Mouse (Mus musculus) MEL (cell line): ENCODE data around the gene Zfp106. TPM values are rescaled to one million over a fixed set of nuclear protein-coding genes. Genes with fewer than 3 reads are reported as not detected.

Source experiments
- DNase-seq: peaks from one replicate; pipeline ENCODE4 v3.0.0; 2011; ENCODE audit warnings: low read depth, low spot score
- H3K27ac ChIP-seq: 2 replicates; pipeline ENCODE4 v1.5.1; 2012; ENCODE audit warnings: low read depth, mild to moderate bottlenecking, control low read depth, low read length, moderate library complexity; ENCODE audit not compliant: control insufficient read depth
- H3K27me3 ChIP-seq, 2 experiments: fragments of 150-350 bp in 1 of 2; sonication (generic) in 1 of 2; 2 replicates each; pipeline ENCODE4 v1.6.1; 2012; ENCODE audit warnings: low read length in 2 of 2, mild to moderate bottlenecking in 2 of 2, improper control_type of control experiment in 1 of 2, moderate library complexity in 1 of 2; ENCODE audit not compliant: insufficient read depth in 2 of 2, control insufficient read depth in 1 of 2
- H3K36me3 ChIP-seq, 2 experiments: 2 replicates each; pipeline ENCODE4 v1.6.1; 2012 to 2014; ENCODE audit warnings: low read length in 2 of 2, improper control_type of control experiment in 1 of 2, inconsistent platforms in 1 of 2, mild to moderate bottlenecking in 1 of 2; ENCODE audit not compliant: insufficient read depth in 2 of 2, control insufficient read depth in 1 of 2
- H3K4me1 ChIP-seq, 2 experiments: fragments of 150-350 bp in 1 of 2; sonication (generic) in 1 of 2; 2 replicates each; pipeline ENCODE4 v1.6.1; 2012; ENCODE audit warnings: low read length in 2 of 2, improper control_type of control experiment in 1 of 2, mild to moderate bottlenecking in 1 of 2; ENCODE audit not compliant: insufficient read depth in 2 of 2, control insufficient read depth in 1 of 2
- H3K4me3 ChIP-seq, 2 experiments: fragments of 150-350 bp in 1 of 2; sonication (generic) in 1 of 2; 2 replicates each; pipeline ENCODE4 v1.5.1; 2012; ENCODE audit warnings: low read depth in 2 of 2, low read length in 2 of 2, mild to moderate bottlenecking in 2 of 2, moderate library complexity in 2 of 2, control low read depth in 1 of 2, improper control_type of control experiment in 1 of 2; ENCODE audit not compliant: control insufficient read depth in 1 of 2, insufficient read depth in 1 of 2
- H3K79me2 ChIP-seq: 2 replicates; pipeline ENCODE4 v1.6.1; 2012; ENCODE audit warnings: mild to moderate bottlenecking, low read length, moderate library complexity; ENCODE audit not compliant: control insufficient read depth, poor library complexity, insufficient read depth
- H3K9ac ChIP-seq: 2 replicates; pipeline ENCODE4 v1.6.1; 2012; ENCODE audit warnings: low read depth, mild to moderate bottlenecking, control low read depth, low read length, moderate library complexity; ENCODE audit not compliant: control insufficient read depth, poor library complexity, severe bottlenecking
- H3K9me3 ChIP-seq: fragments of 150-350 bp; sonication (generic); replicated peaks from 2 replicates; pipeline ENCODE4 v1.6.1; 2012; ENCODE audit warnings: mild to moderate bottlenecking, low read length, improper control_type of control experiment, moderate library complexity; ENCODE audit not compliant: insufficient read depth
- CTCF ChIP-seq, 3 experiments: IDR thresholded peaks in 2 of 3; conservative IDR thresholded peaks in 1 of 3; 2 replicates each; pipeline ENCODE4 v1.5.1; 2011 to 2012; ENCODE audit warnings: low read length in 3 of 3, low read depth in 2 of 3, mild to moderate bottlenecking in 2 of 3, improper control_type of control experiment in 1 of 3, inconsistent platforms in 1 of 3, mixed read lengths in 1 of 3, moderate library complexity in 1 of 3; ENCODE audit not compliant: control insufficient read depth in 1 of 3, insufficient read depth in 1 of 3, poor library complexity in 1 of 3, severe bottlenecking in 1 of 3
- EP300 ChIP-seq, 2 experiments: IDR thresholded peaks; 2 replicates each; pipeline ENCODE4 v1.6.1; 2011; ENCODE audit warnings: improper control_type of control experiment in 2 of 2, low read length in 2 of 2, low read depth in 1 of 2, mild to moderate bottlenecking in 1 of 2
- ETS1 ChIP-seq: IDR thresholded peaks from 2 replicates; pipeline ENCODE4 v1.6.1; 2012; ENCODE audit warnings: low read depth, mild to moderate bottlenecking, inconsistent platforms, low read length, improper control_type of control experiment, moderate library complexity
- JUND ChIP-seq: IDR thresholded peaks from 2 replicates; pipeline ENCODE4 v1.6.1; 2011; ENCODE audit warnings: low read depth, mild to moderate bottlenecking, improper control_type of control experiment, low read length
- KAT2A ChIP-seq: conservative IDR thresholded peaks from 2 replicates; pipeline ENCODE4 v1.6.1; 2012; ENCODE audit warnings: low read depth, low read length, improper control_type of control experiment, inconsistent platforms
- MEF2A ChIP-seq: IDR thresholded peaks from 2 replicates; pipeline ENCODE4 v1.6.1; 2014; ENCODE audit warnings: low read depth, mild to moderate bottlenecking, inconsistent platforms, low read length, improper control_type of control experiment; ENCODE audit not compliant: poor library complexity, insufficient replicate concordance, severe bottlenecking; ENCODE audit errors: extremely low read depth
- MYC ChIP-seq: IDR thresholded peaks from 2 replicates; pipeline ENCODE4 v1.6.1; 2011; ENCODE audit warnings: low read depth, mild to moderate bottlenecking, low read length, improper control_type of control experiment, moderate library complexity
- NELFE ChIP-seq: IDR thresholded peaks from 2 replicates; pipeline ENCODE4 v1.6.1; 2011; ENCODE audit warnings: low read depth, low read length, improper control_type of control experiment
- POLR2AphosphoS2 ChIP-seq: IDR thresholded peaks from 2 replicates; pipeline ENCODE4 v1.6.1; 2011; ENCODE audit warnings: low read length, improper control_type of control experiment
- POLR2AphosphoS5 ChIP-seq: IDR thresholded peaks from 2 replicates; pipeline ENCODE4 v1.6.1; 2012; ENCODE audit warnings: low read depth, borderline replicate concordance, mild to moderate bottlenecking, inconsistent platforms, low read length, moderate library complexity, mixed read lengths
- TAL1 ChIP-seq: IDR thresholded peaks from 2 replicates; pipeline ENCODE4 v1.6.1; 2012; ENCODE audit warnings: mild to moderate bottlenecking, inconsistent platforms, low read length, moderate library complexity, mixed read lengths
- TCF12 ChIP-seq: IDR thresholded peaks from 2 replicates; pipeline ENCODE4 v1.6.1; 2014; ENCODE audit warnings: low read depth, mild to moderate bottlenecking, inconsistent platforms, low read length, improper control_type of control experiment, moderate library complexity
- USF2 ChIP-seq, 2 experiments: IDR thresholded peaks; 2 replicates each; pipeline ENCODE4 v1.6.1; 2011 to 2012; ENCODE audit warnings: improper control_type of control experiment in 2 of 2, low read length in 2 of 2, borderline replicate concordance in 1 of 2, inconsistent platforms in 1 of 2, low read depth in 1 of 2, mild to moderate bottlenecking in 1 of 2; ENCODE audit not compliant: insufficient read depth in 1 of 2
- ZKSCAN1 ChIP-seq: IDR thresholded peaks from 2 replicates; pipeline ENCODE4 v1.6.1; 2012; ENCODE audit warnings: low read depth, mild to moderate bottlenecking, inconsistent platforms, low read length, improper control_type of control experiment, moderate library complexity
- ZMIZ1 ChIP-seq: IDR thresholded peaks from 2 replicates; pipeline ENCODE4 v1.6.1; 2012; ENCODE audit warnings: low read depth, mild to moderate bottlenecking, inconsistent platforms, low read length, improper control_type of control experiment, moderate library complexity
- polyA plus RNA-seq, 2 experiments: library from polyadenylated mRNA; stranded (reverse) in 1 of 2; unstranded in 1 of 2; fragments of >175 nt in 1 of 2; fragments of >200 nt in 1 of 2; gene quantifications; 2 replicates each; pipeline versions ENCODE4 v1.2.1 to v1.2.4; 2012; ENCODE audit warnings: low replicate concordance in 2 of 2, low read depth in 1 of 2; ENCODE audit not compliant: insufficient read length in 2 of 2, insufficient read depth in 1 of 2, missing spikeins in 1 of 2
- total RNA-seq: library from RNA; depleted of rRNA; stranded (reverse); fragments of 300-350 nt; gene quantifications from 2 replicates; pipeline ENCODE4 v1.2.3, GENCODE M21; 2012

The Zfp106 gene
- total and polyA plus RNA-seq, 3 experiments = 63.9 to 130 (median 80.6) TPM

DNA sequence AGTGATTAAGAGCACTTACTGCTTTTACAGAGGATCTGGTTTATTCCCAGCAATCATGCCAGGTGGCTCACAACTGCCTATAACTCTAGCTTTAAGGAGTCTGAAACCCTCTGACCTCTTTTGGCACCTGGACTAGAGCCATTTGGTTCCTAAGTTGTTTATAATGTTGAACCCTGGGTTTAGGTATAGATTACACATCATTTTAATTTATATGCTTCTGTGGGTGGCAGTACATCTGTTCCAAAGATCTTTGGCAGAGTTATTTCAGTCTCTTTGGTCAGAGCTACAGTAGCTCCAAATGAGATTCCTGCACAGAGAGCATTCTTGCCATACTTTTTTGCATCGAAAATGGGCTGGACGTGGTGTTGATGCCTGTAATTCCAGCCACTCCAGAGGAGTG lies 34.1 kb upstream of the Zfp106 start:
- H3K9ac ChIP-seq = no peak overlapping the region
- H3K36me3 ChIP-seq = peaks cover 7 to 48% of the 10 kb centered on the region in 2 experiments
- H3K79me2 ChIP-seq = no peaks in the 10 kb centered on the region
- H3K4me3 ChIP-seq = no peak overlapping the region
- H3K9me3 ChIP-seq = no peaks in the 10 kb centered on the region
- H3K27ac ChIP-seq = no peak overlapping the region
- H3K4me1 ChIP-seq = no peaks in the 10 kb centered on the region; a peak in 1 of 4 replicates
- H3K27me3 ChIP-seq = no peaks in the 10 kb centered on the region
- TF ChIP-seq NELFE (no peak), POLR2AphosphoS2 (no peak), EP300 (IDR thresholded peaks at IDR 0.05; ENCODE audit: low read depth in 1 of 2, low read length in 2 of 2) (no peak), ZKSCAN1 (no peak), ETS1 (no peak), KAT2A (no peak)
- DNase-seq = no peak

DNA sequence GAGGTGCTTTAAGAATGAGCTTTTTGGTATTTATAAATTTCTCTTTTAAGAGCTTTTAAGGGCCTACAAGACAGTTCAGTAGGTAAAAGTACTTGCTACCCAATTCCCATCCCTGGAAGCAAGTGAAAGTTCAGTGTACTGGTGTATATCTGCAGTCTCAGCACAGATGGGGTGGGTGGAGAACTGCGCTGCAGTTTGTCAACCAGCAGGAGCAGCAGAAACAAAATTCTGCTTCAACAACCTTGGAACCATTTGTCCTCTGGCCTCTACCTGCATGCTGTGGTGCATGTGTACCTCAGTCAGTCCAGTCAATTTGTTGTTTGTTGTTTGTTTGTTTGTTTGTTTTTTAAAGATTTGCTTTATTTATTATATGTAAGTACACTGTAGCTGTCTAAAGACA lies 28.6 kb upstream of the Zfp106 start:
- TF ChIP-seq USF2 (IDR thresholded peaks at IDR 0.05; ENCODE audit: borderline replicate concordance in 1 of 2, insufficient read depth in 1 of 2, low read depth in 1 of 2, low read length in 2 of 2) (no peak), ZMIZ1 (no peak), MYC (no peak), ZKSCAN1 (no peak), TCF12 (no peak), TAL1 (no peak), JUND (no peak), POLR2AphosphoS5 (no peak), MEF2A (no peak), EP300 (IDR thresholded peaks at IDR 0.05; ENCODE audit: low read depth in 1 of 2, low read length in 2 of 2) (no peak)
- H3K79me2 ChIP-seq = no peaks in the 10 kb centered on the region
- H3K9ac ChIP-seq = no peak overlapping the region
- H3K9me3 ChIP-seq = no peaks in the 10 kb centered on the region
- H3K27ac ChIP-seq = no peak overlapping the region
- H3K36me3 ChIP-seq = peaks cover 7 to 33% of the 10 kb centered on the region in 2 experiments
- no peaks in the 10 kb centered on the region for H3K27me3 ChIP-seq
- H3K4me1 ChIP-seq = no peaks in the 10 kb centered on the region; a peak in 1 of 4 replicates
- no peak for DNase-seq
- no peak overlapping the region for H3K4me3 ChIP-seq

DNA sequence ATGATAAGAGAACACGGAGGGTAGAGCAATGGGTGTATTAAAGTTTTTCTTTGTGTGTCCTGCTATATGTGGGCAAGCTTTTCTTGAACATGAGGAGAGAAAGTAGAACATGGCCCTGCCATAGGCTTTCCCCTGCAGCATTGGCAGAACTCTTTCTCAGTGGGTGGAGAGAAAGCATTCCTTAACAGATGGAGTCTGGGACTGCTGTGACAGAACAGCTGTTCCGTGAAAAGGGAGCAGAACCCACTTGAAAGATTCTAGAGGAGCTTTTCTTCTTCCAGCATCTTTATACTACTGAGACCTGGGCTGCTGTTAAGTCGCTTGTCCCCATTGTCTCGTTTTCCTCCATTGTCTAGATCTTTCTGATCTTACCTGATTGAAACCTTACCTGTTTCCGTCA lies 26.1 kb upstream of the Zfp106 start:
- H3K4me1 ChIP-seq = no peaks in the 10 kb centered on the region; a peak in 1 of 4 replicates
- DNase-seq = no peak
- H3K9me3 ChIP-seq = no peaks in the 10 kb centered on the region
- no peak overlapping the region for H3K4me3 ChIP-seq
- no peak overlapping the region for H3K9ac ChIP-seq
- H3K27ac ChIP-seq = no peak overlapping the region
- H3K79me2 ChIP-seq = no peaks in the 10 kb centered on the region
- TF ChIP-seq CTCF (IDR thresholded peaks at IDR 0.05 in 2 of 3, conservative IDR thresholded peaks at IDR 0.05 in 1 of 3; ENCODE audit: control insufficient read depth in 1 of 3, insufficient read depth in 1 of 3, low read depth in 2 of 3, low read length in 3 of 3, poor library complexity in 1 of 3, severe bottlenecking in 1 of 3) (no peak), ZMIZ1 (no peak), KAT2A (no peak)
- TF ChIP-seq, all 39 proteins: peak for 0
- H3K27me3 ChIP-seq = no peaks in the 10 kb centered on the region
- H3K36me3 ChIP-seq = peaks cover 7 to 19% of the 10 kb centered on the region in 2 experiments
